Mouse (Mus musculus) CH12F3 (cell line): ENCODE results near the gene Uap1.
"Not testable (repeated sequence)": the region's sequence is repeated elsewhere in the genome, so short reads cannot be mapped to it uniquely, and the experiment has no call there.

Source experiments
- in situ Hi-C: fragments of 300-500 bp; cut with MboI; formaldehyde crosslinking; loops from 2 replicates; pipeline ENCODE4 v1.14.3; 2020; ENCODE audit warnings: low sequenced_read_pairs

Uap1 gene

GRCm38 (mm10) chr1:170124644-170125043, 50.1 kb downstream of the Uap1 start:
- in situ Hi-C loops = no loop called here

GRCm38 (mm10) chr1:170113616-170114015, 61.1 kb downstream of the Uap1 start:
- in situ Hi-C loops = no loop called here

DNA sequence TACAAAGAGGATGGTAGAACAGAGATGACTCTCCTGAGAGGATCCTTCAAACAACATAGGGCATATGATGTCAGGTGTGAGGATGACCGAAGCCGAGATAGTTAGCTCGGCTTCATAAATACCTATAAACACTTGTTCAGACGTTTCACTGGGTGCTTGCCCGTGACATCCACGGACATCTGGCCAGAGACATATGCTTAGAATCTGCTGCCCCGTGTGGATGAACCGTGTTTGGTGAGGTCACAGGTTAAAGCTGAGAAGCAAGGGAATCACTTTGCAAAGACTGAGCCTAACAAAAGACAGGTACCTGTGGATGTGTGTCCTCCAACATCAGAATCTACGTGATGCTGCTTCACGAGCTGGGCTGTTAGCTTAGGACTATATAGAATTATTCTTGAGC, 62.5 kb downstream of the Uap1 start:
- in situ Hi-C loops = no loop called here

DNA sequence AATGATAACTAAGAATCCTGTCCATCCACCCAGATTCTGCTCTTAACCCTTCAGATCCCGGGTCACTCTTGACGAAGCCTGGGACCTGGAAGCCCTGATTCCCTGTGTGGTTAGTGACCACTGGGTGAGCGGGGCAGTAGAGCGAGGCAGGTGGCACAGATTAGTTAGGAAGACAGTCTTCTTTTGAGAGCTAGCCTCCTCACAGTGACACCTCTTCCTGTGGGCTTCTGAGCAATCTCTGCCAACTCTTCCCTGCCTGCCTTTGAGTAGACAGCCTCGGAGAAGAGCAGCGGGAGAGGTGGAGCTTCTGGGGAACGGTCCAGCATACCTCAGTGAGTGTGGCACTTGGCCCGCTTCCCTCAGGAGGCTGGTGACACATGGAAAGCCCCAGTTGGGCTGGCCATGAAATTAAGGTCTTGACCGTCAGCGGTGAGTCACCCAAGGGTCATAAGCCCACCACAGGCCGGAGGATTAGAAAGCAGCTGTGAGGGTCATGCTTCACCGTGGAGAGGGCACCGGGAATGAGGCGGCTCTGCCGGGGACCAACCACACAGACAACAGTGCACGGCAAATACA, 63.0 kb downstream of the Uap1 start:
- in situ Hi-C loops = no loop called here

DNA sequence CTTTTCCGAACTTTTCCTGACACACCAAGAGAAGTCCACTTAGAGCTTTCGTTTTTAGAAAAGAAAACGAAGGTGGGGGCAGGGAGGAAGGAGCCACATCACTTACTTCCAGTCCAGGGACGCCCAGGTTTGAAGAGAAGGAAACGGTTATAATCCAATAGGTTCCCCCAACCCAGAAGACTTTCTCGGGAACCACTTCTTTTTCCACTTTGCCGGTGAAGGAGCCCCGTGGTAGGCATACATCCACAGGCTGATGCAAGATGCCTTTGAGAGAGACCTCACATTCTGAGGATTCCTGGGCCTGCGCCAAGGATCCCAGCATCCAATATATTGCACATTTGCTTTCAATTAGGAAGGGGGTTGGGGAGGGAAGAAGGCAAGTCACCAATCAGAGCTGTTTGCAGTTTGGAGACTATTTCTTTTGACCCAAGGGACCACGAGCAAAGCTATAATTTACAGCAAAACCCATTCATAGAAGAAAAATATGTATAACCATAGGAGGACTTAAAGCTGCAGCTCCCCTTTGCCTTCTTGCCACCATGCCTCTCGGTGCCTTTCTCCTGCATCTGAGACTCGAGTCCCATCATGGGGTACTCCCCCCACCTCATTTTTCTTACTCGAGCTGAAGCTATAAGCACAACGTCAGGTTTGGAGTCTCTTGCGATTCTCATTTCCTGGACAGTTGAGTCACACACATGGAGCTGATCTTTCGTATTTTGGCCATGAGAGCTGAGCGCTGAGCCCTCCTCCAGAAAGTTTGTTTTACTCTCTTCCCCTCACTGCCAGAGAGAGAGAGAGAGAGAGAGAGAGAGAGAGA, 64.0 kb downstream of the Uap1 start, which contains the start of gene Ddr2:
TSS of gene Ddr2 (minus strand) at position 247 of the 817 bp plus-strand sequence.
- in situ Hi-C loops = no loop called here

DNA sequence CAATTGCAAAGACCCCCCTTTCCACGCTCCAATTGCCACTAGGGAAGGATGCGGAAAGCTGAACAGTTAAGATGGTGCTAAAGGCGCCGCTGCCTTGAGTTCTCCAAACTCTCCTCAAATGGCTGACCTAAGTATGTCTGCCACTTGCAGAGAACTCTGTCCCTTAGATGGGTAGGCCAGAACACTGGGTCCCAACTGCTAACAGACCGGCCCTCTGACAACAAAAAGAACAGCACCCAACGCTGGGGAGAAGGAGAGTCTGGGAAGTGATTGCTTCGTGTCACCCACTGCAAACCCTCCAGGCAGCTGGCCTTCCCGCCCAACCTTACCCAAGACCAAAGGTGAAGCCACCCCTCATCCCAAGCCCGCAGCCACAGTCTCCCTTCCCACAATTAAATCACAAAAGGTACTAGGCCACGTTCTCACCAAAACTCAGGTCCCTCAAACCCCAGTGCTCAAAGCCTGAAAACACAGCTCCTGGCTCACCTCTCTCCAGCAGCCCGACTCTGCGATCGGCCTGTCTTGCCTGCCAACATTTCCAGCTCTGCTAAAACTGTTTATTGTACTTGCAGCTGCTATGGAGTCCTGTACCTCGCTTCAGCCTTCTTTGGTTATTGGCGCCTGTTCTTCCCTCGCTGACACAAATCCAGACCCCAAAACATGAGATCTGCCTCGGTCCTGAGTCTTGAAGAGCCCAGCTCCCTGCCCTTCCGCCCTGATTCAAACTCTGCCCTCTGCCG, 64.8 kb downstream of the Uap1 start:
- in situ Hi-C loops = no loop called here

GRCm38 (mm10) chr1:170102814-170103213, 71.9 kb downstream of the Uap1 start:
- in situ Hi-C loops = not testable (repeated sequence)
